Mouse (Mus musculus): Measurements from ENCODE around the gene Slfn14. TPM values are rescaled to one million over a fixed set of nuclear protein-coding genes. Genes with fewer than 3 reads are reported as not detected.

Slfn14 gene
- total and polyA plus RNA-seq, 3 experiments = 0.04 to 0.19 TPM; not detected in 1

- TF ChIP-seq RAD21 (IDR thresholded peaks at IDR 0.05; ENCODE audit: low read depth, low read length) (no peak), KAT2A (conservative IDR thresholded peaks at IDR 0.05; ENCODE audit: low read depth, low read length) (peak; percentile 93), E2F4 (IDR thresholded peaks at IDR 0.05; ENCODE audit: borderline replicate concordance, low read depth, low read length) (0 out of 2 replicates have a peak, but pooled peaks have one; percentile 86), MYB (IDR thresholded peaks at IDR 0.05; ENCODE audit: low read depth, low read length) (peak; percentile 97)
Measured at GRCm38 (mm10) chr11:83302526-83303251, 16.2 kb upstream of the Slfn14 start, which contains the start of gene Pex12 (continued).

DNA sequence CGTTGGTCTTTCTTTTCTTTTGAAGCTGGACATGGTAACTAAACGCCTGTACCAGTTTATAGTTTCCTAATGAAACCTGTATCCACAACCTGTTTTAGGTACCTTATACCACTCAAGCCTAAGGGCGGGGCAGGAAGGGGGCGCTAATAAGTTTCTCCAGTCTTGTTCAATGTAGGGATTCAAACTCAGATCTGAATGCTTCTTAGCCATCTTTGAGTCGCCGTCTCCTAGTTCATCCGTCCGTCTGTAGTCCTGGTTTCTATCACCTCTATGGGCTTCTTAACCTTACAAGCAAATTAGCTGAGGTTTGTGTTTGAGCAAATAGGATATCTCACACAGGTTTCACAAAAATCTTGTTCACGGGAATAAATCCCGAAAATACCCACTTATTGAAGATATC, 15.6 kb upstream of the Slfn14 start:
- TF ChIP-seq RAD21 (IDR thresholded peaks at IDR 0.05; ENCODE audit: low read depth, low read length) = no peak
- TF ChIP-seq USF2 (IDR thresholded peaks at IDR 0.05; ENCODE audit: borderline replicate concordance in 1 of 2, insufficient read depth in 1 of 2, low read depth in 1 of 2, low read length in 2 of 2) = no peak
- no peak for TF ChIP-seq KAT2A (conservative IDR thresholded peaks at IDR 0.05; ENCODE audit: low read depth, low read length)
- no peak for TF ChIP-seq POLR2AphosphoS2 (IDR thresholded peaks at IDR 0.05; ENCODE audit: low read length)
- TF ChIP-seq CHD1 (IDR thresholded peaks at IDR 0.05; ENCODE audit: low read depth, low read length) = peak; percentile 93
- no peak for TF ChIP-seq UBTF (IDR thresholded peaks at IDR 0.05; ENCODE audit: borderline replicate concordance, insufficient read depth, low read depth, low read length)
- peak in 1 of 3 experiments; percentile 37; a peak in 1 of 6 replicates for TF ChIP-seq CTCF (IDR thresholded peaks at IDR 0.05 in 2 of 3, conservative IDR thresholded peaks at IDR 0.05 in 1 of 3; ENCODE audit: control insufficient read depth in 1 of 3, insufficient read depth in 1 of 3, low read depth in 2 of 3, low read length in 3 of 3, poor library complexity in 1 of 3, severe bottlenecking in 1 of 3)
- TF ChIP-seq JUND (IDR thresholded peaks at IDR 0.05; ENCODE audit: low read depth, low read length) = no peak
- TF ChIP-seq TBP (IDR thresholded peaks at IDR 0.05; ENCODE audit: low read depth, low read length) = no peak
- Histone ChIP-seq H3K4me3 (ENCODE audit: control insufficient read depth in 1 of 2, insufficient read depth in 1 of 2, low read depth in 2 of 2, low read length in 2 of 2) (peak overlapping the region; percentile 84 to 99), H3K36me3 (ENCODE audit: control insufficient read depth in 1 of 2, insufficient read depth in 2 of 2, low read length in 2 of 2) (peaks cover 0 to 35% of the 10 kb centered on the region in 2 experiments; a peak in 3 of 4 replicates), H3K27ac (ENCODE audit: control insufficient read depth, low read depth, low read length) (peak overlapping the region; percentile 66), H3K9ac (ENCODE audit: control insufficient read depth, low read depth, low read length, poor library complexity, severe bottlenecking) (peak overlapping the region; percentile 74), H3K9me3 (replicated peaks; ENCODE audit: insufficient read depth, low read length) (no peaks in the 10 kb centered on the region), H3K4me1 (ENCODE audit: control insufficient read depth in 1 of 2, insufficient read depth in 2 of 2, low read length in 2 of 2) (peaks cover 7 to 21% of the 10 kb centered on the region in 2 experiments), H3K27me3 (ENCODE audit: control insufficient read depth in 1 of 2, insufficient read depth in 2 of 2, low read length in 2 of 2) (no peaks in the 10 kb centered on the region), H3K79me2 (ENCODE audit: control insufficient read depth, insufficient read depth, low read length, poor library complexity) (peaks cover 45% of the 10 kb centered on the region)
- DNase-seq (ENCODE audit: low read depth, low spot score) = no peak

DNA sequence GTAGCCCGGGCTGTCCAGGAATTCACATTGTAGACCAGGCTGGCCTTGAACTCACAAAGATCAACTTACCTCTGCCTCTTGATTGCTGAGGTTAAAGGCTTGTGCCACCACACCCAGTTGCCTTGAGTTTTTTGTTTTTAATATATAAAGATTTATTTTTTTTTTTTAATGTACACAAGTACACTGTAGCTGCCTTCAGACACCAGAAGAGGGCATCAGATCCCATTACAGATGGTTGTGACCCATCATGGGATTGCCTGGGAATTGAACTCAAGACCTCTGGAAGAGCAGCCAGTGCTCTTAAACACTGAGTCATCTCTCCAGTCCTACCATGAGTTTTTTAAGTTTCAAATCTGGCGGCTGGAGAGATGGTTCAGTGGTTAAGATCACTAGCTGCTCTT, 14.9 kb upstream of the Slfn14 start:
- peak overlapping the region; percentile 74; the same call in 1 of the 2 replicates for H3K9ac ChIP-seq (ENCODE audit: control insufficient read depth, low read depth, low read length, poor library complexity, severe bottlenecking)
- H3K4me3 ChIP-seq (ENCODE audit: control insufficient read depth in 1 of 2, insufficient read depth in 1 of 2, low read depth in 2 of 2, low read length in 2 of 2) = peak overlapping the region in 1 of 2 experiments; percentile 99; a peak in 2 of 4 replicates
- DNase-seq (ENCODE audit: low read depth, low spot score) = peak; percentile 71
- no peak overlapping the region; the same call in 1 of the 2 replicates for H3K27ac ChIP-seq (ENCODE audit: control insufficient read depth, low read depth, low read length)
- peaks cover 0 to 42% of the 10 kb centered on the region in 2 experiments; a peak in 2 of 4 replicates for H3K36me3 ChIP-seq (ENCODE audit: control insufficient read depth in 1 of 2, insufficient read depth in 2 of 2, low read length in 2 of 2)
- no peaks in the 10 kb centered on the region for H3K27me3 ChIP-seq (ENCODE audit: control insufficient read depth in 1 of 2, insufficient read depth in 2 of 2, low read length in 2 of 2)
- no peaks in the 10 kb centered on the region for H3K9me3 ChIP-seq (replicated peaks; ENCODE audit: insufficient read depth, low read length)
- peaks cover 8 to 22% of the 10 kb centered on the region in 2 experiments for H3K4me1 ChIP-seq (ENCODE audit: control insufficient read depth in 1 of 2, insufficient read depth in 2 of 2, low read length in 2 of 2)
- peaks cover 43% of the 10 kb centered on the region for H3K79me2 ChIP-seq (ENCODE audit: control insufficient read depth, insufficient read depth, low read length, poor library complexity)
- TF ChIP-seq MYB (IDR thresholded peaks at IDR 0.05; ENCODE audit: low read depth, low read length) (no peak), USF1 (IDR thresholded peaks at IDR 0.05; ENCODE audit: low read depth, low read length) (no peak), MYC (IDR thresholded peaks at IDR 0.05; ENCODE audit: low read depth, low read length) (no peak), CTCF (IDR thresholded peaks at IDR 0.05 in 2 of 3, conservative IDR thresholded peaks at IDR 0.05 in 1 of 3; ENCODE audit: control insufficient read depth in 1 of 3, insufficient read depth in 1 of 3, low read depth in 2 of 3, low read length in 3 of 3, poor library complexity in 1 of 3, severe bottlenecking in 1 of 3) (peak; percentile 14 to 44 (median 25); a peak in 3 of 6 replicates), GATA1 (IDR thresholded peaks at IDR 0.05; ENCODE audit: low read depth, low read length) (no peak), POLR2AphosphoS2 (IDR thresholded peaks at IDR 0.05; ENCODE audit: low read length) (no peak), MAFK (IDR thresholded peaks at IDR 0.05; ENCODE audit: borderline replicate concordance, low read depth, low read length) (no peak), USF2 (IDR thresholded peaks at IDR 0.05; ENCODE audit: borderline replicate concordance in 1 of 2, insufficient read depth in 1 of 2, low read depth in 1 of 2, low read length in 2 of 2) (no peak), ZKSCAN1 (IDR thresholded peaks at IDR 0.05; ENCODE audit: low read depth, low read length) (no peak), GABPA (IDR thresholded peaks at IDR 0.05; ENCODE audit: low read depth, low read length) (no peak), MAZ (IDR thresholded peaks at IDR 0.05; ENCODE audit: low read depth, low read length) (no peak), ZC3H11A (IDR thresholded peaks at IDR 0.05; ENCODE audit: low read depth, low read length) (no peak), ZNF384 (IDR thresholded peaks at IDR 0.05; ENCODE audit: low read depth, low read length) (peak; percentile 86), TBP (IDR thresholded peaks at IDR 0.05; ENCODE audit: low read depth, low read length) (peak; percentile 55; the same call in 1 of the 2 replicates), CHD2 (IDR thresholded peaks at IDR 0.05; ENCODE audit: low read length) (no peak), RCOR1 (IDR thresholded peaks at IDR 0.05; ENCODE audit: low read depth, low read length) (no peak), E2F4 (IDR thresholded peaks at IDR 0.05; ENCODE audit: borderline replicate concordance, low read depth, low read length) (no peak), SMC3 (IDR thresholded peaks at IDR 0.05; ENCODE audit: low read depth, low read length) (peak; percentile 30; the same call in 1 of the 2 replicates), HCFC1 (IDR thresholded peaks at IDR 0.05; ENCODE audit: low read depth, low read length) (0 out of 2 replicates have a peak, but pooled peaks have one; percentile 35), ELF1 (IDR thresholded peaks at IDR 0.05; ENCODE audit: low read depth, low read length) (no peak)
